Mouse (Mus musculus) adrenal gland, adult 8-10 months (tissue): ENCODE results near the gene Cdc42bpg. TPM values are rescaled to one million over a fixed set of nuclear protein-coding genes. Genes with fewer than 3 reads are reported as not detected.
A peak's percentile ranks its signal among the peaks of the same experiment; 100 is the strongest.
"Not testable (repeated sequence)": the region's sequence is repeated elsewhere in the genome, so short reads cannot be mapped to it uniquely, and the experiment has no call there.

Source experiments
- DNase-seq: peaks from one replicate; pipeline ENCODE4 v3.0.0; 2022
- total RNA-seq, 4 experiments: library from RNA; stranded (reverse); gene quantifications; 2 replicates each; pipeline ENCODE4 v1.2.4; 2022

Gene Cdc42bpg
- total RNA-seq, 4 experiments from 2014 or later: 24.4 to 45.7 (median 38.4) TPM

- no peak for DNase-seq
Observed at GRCm38 (mm10) chr19:6299450-6300267, 6.6 kb upstream of the Cdc42bpg start.

- no peak for DNase-seq
Observed at GRCm38 (mm10) chr19:6300402-6300841, 5.8 kb upstream of the Cdc42bpg start.

GRCm38 (mm10) chr19:6302114-6302513, 4.1 kb upstream of the Cdc42bpg start:
- DNase-seq: no peak

GRCm38 (mm10) chr19:6302522-6302921, 3.7 kb upstream of the Cdc42bpg start:
- DNase-seq: no peak

- no peak for DNase-seq
Observed at GRCm38 (mm10) chr19:6303831-6304230, 2.4 kb upstream of the Cdc42bpg start.

GRCm38 (mm10) chr19:6304787-6305516, 1.3 kb upstream of the Cdc42bpg start:
- DNase-seq: peak; percentile 87

- DNase-seq: no peak
Observed at GRCm38 (mm10) chr19:6305517-6306115, 640 bp upstream of the Cdc42bpg start.

DNA sequence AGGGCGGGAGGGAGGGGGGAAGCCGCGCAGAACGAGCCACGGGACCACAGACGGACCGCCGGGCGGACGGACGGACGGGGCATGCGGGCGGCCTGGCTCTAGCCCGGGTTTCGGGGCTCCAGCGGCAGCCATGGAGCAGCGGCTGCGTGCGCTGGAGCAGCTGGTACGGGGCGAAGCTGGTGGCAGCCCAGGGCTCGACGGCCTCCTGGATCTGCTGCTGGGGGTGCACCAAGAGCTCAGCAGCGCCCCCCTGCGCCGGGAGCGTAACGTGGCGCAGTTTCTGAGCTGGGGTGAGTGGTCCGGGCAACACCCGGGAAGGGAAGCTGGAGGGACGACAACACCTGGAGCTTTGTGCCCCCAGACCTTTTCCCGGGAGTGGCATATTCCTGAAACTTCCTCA, 330 bp downstream of the Cdc42bpg start:
- DNase-seq: peak; percentile 66

DNA sequence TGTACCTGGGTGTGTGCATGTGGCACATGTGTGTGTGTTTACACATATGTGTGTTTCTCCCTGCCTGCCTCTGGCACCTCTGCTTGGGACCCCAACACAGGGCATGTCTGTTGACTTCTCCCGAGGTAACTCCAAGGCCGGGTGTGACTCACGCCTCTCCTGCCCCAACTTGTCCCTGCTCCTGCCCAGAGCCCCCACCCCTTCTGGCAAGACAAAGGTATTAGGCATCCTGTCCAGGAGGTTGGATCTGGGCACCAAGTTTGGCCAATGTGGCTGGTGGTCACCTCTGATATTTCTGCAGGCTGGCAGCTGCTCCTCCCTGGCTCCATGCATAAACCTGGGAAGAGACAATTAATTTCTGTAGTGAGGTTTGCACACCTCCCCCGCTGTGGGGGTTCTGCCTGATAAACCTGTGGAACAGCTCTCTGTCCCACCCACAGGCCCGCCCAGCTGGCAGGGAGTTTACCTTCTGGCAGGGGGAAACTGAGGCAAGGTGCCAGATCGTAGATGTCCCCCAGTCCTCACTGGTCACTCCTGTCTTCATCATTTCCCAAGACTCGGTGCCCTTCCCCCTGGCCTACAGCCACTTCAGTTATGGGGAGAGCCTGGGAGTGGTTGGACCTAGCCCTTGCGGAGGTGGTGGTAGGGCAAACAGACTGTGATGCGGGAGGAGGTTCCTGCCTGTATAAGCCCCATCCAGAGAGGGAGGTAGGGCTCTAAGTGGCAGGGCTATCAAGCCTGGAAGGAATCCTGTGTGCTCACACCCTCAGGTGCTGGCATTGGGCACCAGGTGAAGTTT, 1.7 kb downstream of the Cdc42bpg start:
- no peak for DNase-seq

DNA sequence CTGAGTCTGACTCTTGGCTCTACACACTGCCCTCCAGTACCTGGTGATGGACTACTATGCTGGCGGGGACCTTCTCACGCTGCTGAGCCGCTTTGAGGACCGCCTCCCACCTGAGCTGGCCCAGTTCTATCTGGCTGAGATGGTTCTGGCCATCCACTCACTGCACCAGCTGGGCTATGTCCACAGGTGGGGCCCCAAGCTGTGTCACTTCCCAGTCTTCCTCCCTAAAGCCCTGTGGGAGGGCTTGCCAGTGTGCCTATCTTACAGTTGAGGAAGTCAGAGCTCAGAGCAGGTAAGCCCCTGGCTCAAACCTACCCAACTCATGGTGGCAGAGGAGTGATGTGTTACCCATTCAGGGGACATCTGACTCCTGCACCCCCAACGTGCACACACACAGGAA, 3.9 kb downstream of the Cdc42bpg start:
- no peak for DNase-seq

DNA sequence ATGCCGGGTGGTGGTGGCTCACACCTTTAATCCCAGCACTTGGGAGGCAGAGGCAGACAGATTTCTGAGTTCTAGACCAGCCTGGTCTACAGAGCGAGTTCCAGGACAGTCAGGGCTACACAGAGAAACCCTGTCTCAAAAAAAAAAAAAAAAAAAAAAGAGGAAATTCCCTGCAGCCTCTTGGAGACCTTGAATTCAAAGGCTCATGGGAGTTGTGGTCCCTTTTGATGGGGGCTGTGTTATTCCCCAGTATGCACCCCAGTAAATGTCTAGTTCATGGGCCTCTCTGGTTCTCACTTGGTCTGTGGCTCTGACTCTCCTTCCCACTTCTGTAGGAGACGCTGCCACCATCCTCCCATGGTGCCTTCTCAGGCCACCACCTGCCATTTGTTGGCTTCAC, 5.5 kb downstream of the Cdc42bpg start:
- not testable (repeated sequence) for DNase-seq

DNA sequence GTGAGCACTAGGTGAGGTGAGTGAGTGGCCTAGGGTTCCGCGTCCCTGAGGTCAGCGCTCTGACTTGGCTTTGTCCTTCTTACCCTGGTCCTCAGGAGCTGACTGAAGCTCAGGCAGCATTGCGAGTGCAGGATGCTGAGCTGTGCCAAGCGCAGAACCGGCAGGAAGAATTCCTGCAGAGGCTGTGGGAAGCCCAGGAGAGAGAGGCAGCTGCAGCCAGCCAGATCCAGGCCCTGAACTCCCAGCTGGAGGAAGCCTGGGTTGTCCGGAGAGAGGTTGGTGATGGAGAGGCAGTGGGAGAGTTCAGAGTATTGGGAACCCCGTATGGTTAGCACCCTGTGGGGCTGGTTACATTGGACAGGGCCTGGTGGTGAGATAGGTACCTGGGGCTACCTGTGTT, 7.5 kb downstream of the Cdc42bpg start:
- no peak for DNase-seq

DNA sequence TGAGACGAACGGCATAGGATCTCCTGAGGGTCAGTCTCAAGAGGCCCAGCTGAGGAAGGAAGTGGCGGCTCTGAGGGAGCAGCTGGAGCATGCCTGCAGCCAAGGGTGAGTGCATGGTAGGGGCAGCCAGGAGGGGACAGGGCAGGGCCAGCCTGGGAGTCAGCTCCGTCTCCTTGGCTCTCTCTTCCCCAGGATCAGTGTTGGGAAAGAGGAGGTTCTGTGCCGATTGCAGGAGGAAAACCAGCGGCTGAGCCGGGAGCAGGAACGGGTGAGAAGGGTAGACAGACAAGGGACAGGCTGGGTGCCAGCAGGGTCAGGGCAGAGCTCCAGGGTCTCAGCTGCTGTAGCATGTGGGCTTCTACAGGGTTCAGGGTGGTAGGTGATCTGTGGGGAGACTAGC, 8.3 kb downstream of the Cdc42bpg start:
- DNase-seq: no peak

DNA sequence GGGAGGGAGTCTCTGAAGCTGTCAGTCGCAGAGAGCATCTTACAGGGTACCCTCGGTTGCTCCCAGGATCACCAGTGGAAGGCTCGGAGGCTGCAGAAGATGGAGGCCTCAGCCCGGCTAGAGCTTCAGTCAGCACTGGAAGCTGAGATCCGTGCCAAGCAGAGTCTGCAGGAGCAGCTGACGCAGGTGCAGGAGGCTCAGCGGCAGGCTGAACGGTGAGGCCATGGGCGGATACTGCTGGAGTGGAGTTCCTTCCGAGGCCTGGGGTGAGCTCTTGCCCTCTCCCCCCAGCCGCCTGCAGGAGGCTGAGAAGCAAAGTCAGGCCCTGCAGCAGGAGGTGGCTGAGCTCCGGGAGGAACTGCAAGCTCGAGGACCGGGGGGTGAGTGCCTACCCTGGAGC, 9.3 kb downstream of the Cdc42bpg start:
- DNase-seq: no peak

GRCm38 (mm10) chr19:6318145-6318544, 11.9 kb downstream of the Cdc42bpg start:
- no peak for DNase-seq

GRCm38 (mm10) chr19:6321358-6321757, 15.1 kb downstream of the Cdc42bpg start:
- no peak for DNase-seq

- no peak for DNase-seq
Observed at GRCm38 (mm10) chr19:6321786-6322621, 15.7 kb downstream of the Cdc42bpg start.

GRCm38 (mm10) chr19:6324751-6325150, 18.5 kb downstream of the Cdc42bpg start:
- DNase-seq: no peak

DNA sequence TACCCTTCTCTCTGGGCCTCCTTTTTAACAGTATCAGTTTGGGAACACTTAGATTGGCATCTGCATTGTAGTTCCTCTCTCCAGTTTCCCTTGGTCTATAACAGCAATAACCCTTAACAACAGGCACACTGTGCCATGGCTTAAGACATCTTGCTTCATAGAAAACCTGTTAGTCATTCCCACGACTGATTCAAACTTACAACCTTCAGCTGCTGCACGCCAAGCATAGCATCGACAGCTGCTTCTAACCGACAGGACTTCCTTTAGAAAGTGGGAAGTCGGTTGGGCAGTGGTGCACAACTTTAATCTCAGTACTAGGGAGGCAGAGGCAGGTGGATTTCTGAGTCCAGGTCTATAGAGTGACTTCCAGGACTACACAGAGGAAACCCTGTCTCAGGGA, 24.9 kb downstream of the Cdc42bpg start:
- DNase-seq: no peak

- no peak for DNase-seq
Observed at GRCm38 (mm10) chr19:6331719-6332516, 25.7 kb downstream of the Cdc42bpg start.
